Mouse (Mus musculus) heart, embryonic 16.5 days (tissue): ENCODE results near the gene Mamstr. TPM values are rescaled to one million over a fixed set of nuclear protein-coding genes. Genes with fewer than 3 reads are reported as not detected.
"Not testable (repeated sequence)": the region's sequence is repeated elsewhere in the genome, so short reads cannot be mapped to it uniquely, and the experiment has no call there.

Source experiments
- ATAC-seq: fragments of 200-750 bp; cut with Nextera tagmentation; replicated peaks from 2 replicates; pipeline ENCODE4 v1.8.0; 2017; ENCODE audit warnings: moderate number of reproducible peaks; ENCODE audit not compliant: insufficient read depth, low FRiP score; ENCODE audit errors: extremely low read depth
- H3K27ac ChIP-seq: fragments of 300-500 bp; sonication (generic); 2 replicates; pipeline ENCODE4 v1.5.1; 2014; ENCODE audit warnings: mild to moderate bottlenecking, low read length, control low read depth, moderate library complexity
- H3K27me3 ChIP-seq: fragments of 300-500 bp; sonication (generic); 2 replicates; pipeline ENCODE4 v1.6.1; 2014; ENCODE audit warnings: low read length, mixed read lengths; ENCODE audit not compliant: control insufficient read depth, insufficient read depth
- H3K36me3 ChIP-seq: fragments of 300-500 bp; sonication (generic); 2 replicates; pipeline ENCODE4 v1.6.1; 2014; ENCODE audit not compliant: control insufficient read depth, insufficient read depth
- H3K4me1 ChIP-seq: fragments of 300-500 bp; sonication (generic); 2 replicates; pipeline ENCODE4 v1.6.1; 2014; ENCODE audit warnings: low read length, mixed read lengths; ENCODE audit not compliant: control insufficient read depth, insufficient read depth
- H3K4me2 ChIP-seq: fragments of 300-500 bp; sonication (generic); 2 replicates; pipeline ENCODE4 v1.6.1; 2014; ENCODE audit warnings: low read depth, mild to moderate bottlenecking, control low read depth, low read length
- H3K4me3 ChIP-seq: fragments of 300-500 bp; sonication (generic); 2 replicates; pipeline ENCODE4 v1.5.1; 2014; ENCODE audit warnings: mild to moderate bottlenecking, control low read depth, low read length
- H3K9ac ChIP-seq: fragments of 300-500 bp; sonication (generic); 2 replicates; pipeline ENCODE4 v1.6.1; 2014; ENCODE audit warnings: low read length, control low read depth
- H3K9me3 ChIP-seq: fragments of 300-500 bp; sonication (generic); replicated peaks from 2 replicates; pipeline ENCODE4 v1.6.1; 2016; ENCODE audit warnings: low read length; ENCODE audit not compliant: control insufficient read depth
- WGBS: fragments of 180-500 bp; shearing (Covaris S2); extraction: QIAGEN DNeasy Blood & Tissue Kit; methylation state at CpG from one replicate; pipeline ENCODE4 v1.1.7; 2014; 5-methylcytosine and 5-hydroxymethylcytosine counted together
- polyA plus RNA-seq: library from polyadenylated mRNA; unstranded; fragments of >200 nt; fragmentation: Nextera tagmentation; extraction: Ambion mirVana; gene quantifications from 2 replicates; pipeline ENCODE4 v1.2.1, GENCODE M21; 2015

Gene Mamstr
- polyA plus RNA-seq, 1 experiment from 2014 or later, result 9.0 TPM

DNA sequence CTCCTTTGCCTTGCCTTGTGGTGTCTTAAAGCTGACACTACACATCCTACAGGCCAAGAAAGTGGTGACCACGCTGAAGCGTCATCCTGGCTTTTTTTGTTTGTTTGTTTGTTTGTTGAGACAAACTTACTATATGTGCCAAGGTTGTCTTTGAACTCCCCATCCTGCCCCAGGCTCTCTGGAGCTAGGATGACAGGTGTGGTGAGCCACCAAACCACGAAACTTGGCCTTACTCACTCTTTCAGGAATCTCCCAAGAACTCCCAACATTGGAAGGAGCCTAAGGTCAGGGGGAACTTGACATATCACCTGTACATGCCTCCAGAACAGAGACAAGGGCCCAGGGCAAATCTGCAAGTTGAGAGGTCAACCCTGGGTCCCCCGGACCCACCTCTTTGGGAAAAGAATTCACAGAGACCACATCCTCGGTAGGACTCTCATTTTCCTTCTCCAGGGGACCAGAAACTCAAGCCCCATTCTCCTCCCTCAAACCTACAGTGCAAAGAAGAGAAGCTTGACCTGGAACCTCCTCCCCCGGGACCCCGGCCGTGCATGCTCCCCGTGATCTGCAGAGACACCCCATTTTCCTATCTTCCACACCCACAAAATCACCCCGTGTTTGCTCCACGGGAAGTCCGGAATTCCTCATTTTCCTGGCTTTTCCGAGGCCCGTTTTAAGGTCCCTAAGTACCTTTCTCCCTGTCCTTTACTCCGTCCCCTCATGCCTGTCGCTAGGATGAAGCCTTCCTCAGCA, 2.9 kb downstream of the Mamstr start:
- Histone ChIP-seq H3K27me3 (no peaks in the 10 kb centered on the region), H3K9me3 (no peaks in the 10 kb centered on the region), H3K4me2 (peak overlapping the region; percentile 67), H3K4me3 (peak overlapping the region; percentile 48), H3K36me3 (no peaks in the 10 kb centered on the region), H3K9ac (peak overlapping the region; percentile 76), H3K4me1 (peaks cover 42% of the 10 kb centered on the region), H3K27ac (peak overlapping the region; percentile 75)
- no peak for ATAC-seq
- 43% methylated on average over 16 of the region's 16 CpGs for WGBS

DNA sequence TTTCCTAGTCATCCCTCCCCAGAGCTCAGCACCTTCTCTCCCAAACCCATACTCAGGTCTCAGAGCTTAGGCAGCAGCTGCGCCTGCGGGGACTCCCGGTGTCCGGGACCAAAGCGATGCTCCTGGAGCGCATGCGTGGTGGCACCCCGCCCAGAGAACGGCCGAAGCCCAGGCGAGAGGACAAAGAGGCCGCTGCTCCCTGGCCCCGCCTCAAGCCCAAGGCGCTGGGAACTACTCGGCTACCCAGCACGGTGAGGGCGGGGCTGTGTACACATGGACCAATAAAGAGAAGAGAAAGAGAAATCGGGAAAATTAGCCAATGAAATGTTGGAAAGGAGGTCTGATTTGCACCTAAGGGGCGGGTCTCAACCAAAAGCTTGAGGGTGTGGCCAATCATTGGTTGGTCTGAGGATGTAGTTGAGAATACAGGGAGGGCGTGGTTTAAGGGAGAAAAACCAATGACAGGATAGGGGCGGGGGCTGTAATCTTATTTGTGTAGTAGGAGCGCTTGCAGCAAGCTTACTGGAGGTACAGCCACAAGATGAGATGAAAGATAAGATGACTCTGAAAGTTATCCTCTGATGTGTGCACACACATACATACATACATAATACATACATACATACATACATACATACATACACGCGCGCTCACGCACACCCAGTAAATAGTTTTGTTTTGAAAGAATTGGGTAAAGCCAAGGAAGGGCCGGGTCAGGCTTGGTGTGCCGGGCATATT, 3.8 kb downstream of the Mamstr start:
- Histone ChIP-seq H3K9ac (peak overlapping the region; percentile 76), H3K4me2 (peak overlapping the region; percentile 67), H3K4me3 (peak overlapping the region; percentile 48), H3K27me3 (no peaks in the 10 kb centered on the region), H3K4me1 (peaks cover 38% of the 10 kb centered on the region), H3K9me3 (no peaks in the 10 kb centered on the region), H3K36me3 (no peaks in the 10 kb centered on the region), H3K27ac (peak overlapping the region; percentile 75)
- peak; percentile 83 for ATAC-seq
- 12% methylated on average over 28 of the region's 28 CpGs for WGBS

DNA sequence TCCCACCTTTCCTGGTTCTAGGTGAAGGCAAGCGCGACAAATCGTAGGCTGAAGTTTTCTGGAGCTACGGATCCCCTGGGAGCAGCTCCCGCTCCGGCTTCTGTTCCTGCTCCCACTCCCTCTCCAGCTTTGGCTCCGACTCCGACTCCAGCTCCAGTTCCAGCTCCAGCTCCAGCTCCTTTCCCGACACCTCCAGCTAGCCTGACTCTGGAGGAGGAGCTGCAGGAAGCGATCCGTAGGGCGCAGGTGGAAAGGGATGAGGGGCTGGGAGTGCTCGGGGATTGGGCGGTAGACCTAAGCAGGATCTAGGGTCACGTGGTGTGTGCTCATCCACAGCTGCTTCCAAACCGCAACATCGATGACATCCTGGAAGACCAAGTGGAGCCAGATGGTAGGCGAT, 4.4 kb downstream of the Mamstr start:
- peaks cover 38% of the 10 kb centered on the region for H3K4me1 ChIP-seq
- no peak for ATAC-seq

DNA sequence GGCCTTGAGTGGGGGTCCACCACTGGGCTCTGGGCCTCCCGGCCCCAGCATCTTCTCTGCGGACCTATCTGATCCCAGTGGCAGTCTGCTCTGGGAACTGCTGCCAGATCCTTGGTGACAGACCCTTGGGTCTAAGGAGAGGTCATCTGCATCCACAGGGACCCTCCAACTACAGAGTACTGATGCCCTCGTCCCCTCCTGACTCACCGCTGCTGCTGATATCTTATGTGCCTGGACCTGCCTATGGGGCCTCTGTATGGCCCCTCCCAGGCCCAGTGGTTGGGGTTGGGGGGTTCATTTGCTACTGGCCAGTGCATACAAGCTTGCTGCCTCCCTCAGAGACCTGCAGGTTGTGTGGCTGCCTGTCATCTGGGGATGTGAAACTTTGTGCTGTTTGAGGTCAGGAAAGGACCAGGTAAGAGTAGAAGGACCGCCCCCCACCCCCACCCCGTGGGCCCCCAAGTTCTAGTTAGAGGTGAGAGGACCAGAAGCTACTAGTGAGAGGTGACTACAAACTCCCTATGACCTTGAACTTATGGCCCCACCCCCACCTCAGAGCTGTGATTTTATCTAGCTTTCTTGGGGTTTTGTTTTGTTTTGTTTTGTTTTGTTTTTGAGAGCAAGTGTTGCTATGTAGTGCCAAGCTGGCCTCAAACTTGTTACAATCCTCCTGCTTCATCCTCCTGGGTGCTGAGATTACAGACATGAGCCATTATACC, 5.3 kb downstream of the Mamstr start:
- H3K9me3 ChIP-seq, result no peaks in the 10 kb centered on the region
- no peak overlapping the region; the same call in 1 of the 2 replicates for H3K4me2 ChIP-seq
- H3K9ac ChIP-seq, result no peak overlapping the region
- no peak overlapping the region for H3K4me3 ChIP-seq
- no peak for ATAC-seq
- no peaks in the 10 kb centered on the region for H3K27me3 ChIP-seq
- no peak overlapping the region for H3K27ac ChIP-seq
- 68% methylated on average over 6 of the region's 6 CpGs for WGBS
- peaks cover 40% of the 10 kb centered on the region for H3K4me1 ChIP-seq
- no peaks in the 10 kb centered on the region for H3K36me3 ChIP-seq

More for the DNA sequence above, 4.4 kb downstream of the Mamstr start:
- 22% methylated on average over 18 of the region's 18 CpGs for WGBS
- peak overlapping the region; percentile 48 for H3K4me3 ChIP-seq
- H3K9ac ChIP-seq, result peak overlapping the region; percentile 6
- H3K36me3 ChIP-seq, result no peaks in the 10 kb centered on the region
- no peaks in the 10 kb centered on the region for H3K27me3 ChIP-seq
- H3K4me2 ChIP-seq, result peak overlapping the region; percentile 67
- H3K9me3 ChIP-seq, result no peaks in the 10 kb centered on the region
- peak overlapping the region; percentile 75 for H3K27ac ChIP-seq

DNA sequence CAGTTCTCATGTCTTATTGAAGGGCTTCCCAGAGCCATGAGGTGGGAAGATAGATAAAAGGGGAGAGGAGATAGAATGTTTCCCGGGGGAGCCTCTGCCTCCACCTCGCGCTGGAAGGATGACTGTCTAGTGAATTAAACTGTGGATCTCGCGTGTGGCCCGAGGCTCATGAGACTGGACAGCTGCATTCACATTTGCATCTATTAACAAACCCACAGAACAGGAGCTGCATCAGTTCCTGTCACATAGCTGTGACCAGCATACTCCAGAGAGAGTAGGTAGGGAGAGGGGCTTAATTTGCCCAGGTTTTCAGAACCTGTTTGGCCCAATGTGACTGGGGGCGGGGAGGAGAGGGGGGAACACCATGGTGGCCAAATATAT, 5.8 kb downstream of the Mamstr start:
- 81% methylated on average over 7 of the region's 7 CpGs for WGBS
- H3K9me3 ChIP-seq, result no peaks in the 10 kb centered on the region
- no peaks in the 10 kb centered on the region for H3K36me3 ChIP-seq
- no peak overlapping the region for H3K27ac ChIP-seq
- H3K4me1 ChIP-seq, result peaks cover 40% of the 10 kb centered on the region
- H3K4me3 ChIP-seq, result no peak overlapping the region
- H3K27me3 ChIP-seq, result no peaks in the 10 kb centered on the region
- H3K4me2 ChIP-seq, result no peak overlapping the region
- H3K9ac ChIP-seq, result no peak overlapping the region
- no peak for ATAC-seq

DNA sequence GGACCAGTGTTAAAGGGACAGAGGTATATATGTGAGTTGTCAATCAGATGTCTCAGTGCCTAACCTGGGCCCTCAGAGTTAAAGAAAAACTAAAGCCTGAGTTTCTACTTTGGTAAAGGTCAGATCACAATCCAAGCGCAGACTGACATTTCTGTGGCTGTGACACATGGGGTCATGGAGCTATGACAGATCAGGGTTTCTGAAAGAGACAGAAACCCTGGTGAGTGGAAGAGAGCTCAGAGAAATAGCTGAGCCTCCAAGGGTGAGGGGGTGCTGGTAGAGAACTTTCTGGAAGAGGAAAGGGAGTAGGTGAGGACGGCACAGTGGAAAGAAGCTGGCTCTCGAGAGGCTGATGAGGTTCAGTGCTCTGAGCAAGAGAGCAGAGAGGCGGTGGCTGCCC, 6.9 kb downstream of the Mamstr start:
- 86% methylated on average over 4 of the region's 4 CpGs for WGBS
- Histone ChIP-seq H3K27ac (no peak overlapping the region), H3K9me3 (no peaks in the 10 kb centered on the region), H3K4me1 (peaks cover 29% of the 10 kb centered on the region), H3K4me3 (no peak overlapping the region), H3K27me3 (no peaks in the 10 kb centered on the region), H3K4me2 (no peak overlapping the region), H3K9ac (no peak overlapping the region), H3K36me3 (no peaks in the 10 kb centered on the region)
- ATAC-seq, result no peak

DNA sequence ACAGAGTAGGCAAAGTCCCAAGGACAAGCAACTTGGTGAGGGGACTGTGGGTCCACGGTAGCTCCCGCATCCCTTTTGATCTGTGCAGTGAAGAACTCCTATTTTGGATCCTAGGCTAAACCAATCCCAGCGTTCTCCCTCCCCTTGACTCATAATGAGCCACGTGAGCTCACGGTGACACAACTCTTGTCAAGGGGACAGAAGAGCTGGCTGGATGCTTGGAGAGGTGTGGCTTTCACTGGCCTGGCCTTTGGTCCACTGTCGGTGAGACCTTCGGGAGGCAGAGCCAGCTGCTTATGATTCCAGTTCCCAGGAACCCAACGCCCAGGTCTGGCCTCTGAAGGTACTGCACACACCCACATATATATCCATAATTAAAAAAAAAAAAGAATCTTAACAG, 9.6 kb downstream of the Mamstr start:
- H3K9ac ChIP-seq, result no peak overlapping the region; the same call in 1 of the 2 replicates
- peaks cover 15% of the 10 kb centered on the region for H3K4me1 ChIP-seq
- no peak overlapping the region; the same call in 1 of the 2 replicates for H3K4me3 ChIP-seq
- ATAC-seq, result peak; percentile 71
- H3K27me3 ChIP-seq, result no peaks in the 10 kb centered on the region
- H3K4me2 ChIP-seq, result peak overlapping the region; percentile 44
- no peaks in the 10 kb centered on the region for H3K36me3 ChIP-seq
- H3K9me3 ChIP-seq, result no peaks in the 10 kb centered on the region
- peak overlapping the region; percentile 96 for H3K27ac ChIP-seq
- 42% methylated on average over 8 of the region's 8 CpGs for WGBS

DNA sequence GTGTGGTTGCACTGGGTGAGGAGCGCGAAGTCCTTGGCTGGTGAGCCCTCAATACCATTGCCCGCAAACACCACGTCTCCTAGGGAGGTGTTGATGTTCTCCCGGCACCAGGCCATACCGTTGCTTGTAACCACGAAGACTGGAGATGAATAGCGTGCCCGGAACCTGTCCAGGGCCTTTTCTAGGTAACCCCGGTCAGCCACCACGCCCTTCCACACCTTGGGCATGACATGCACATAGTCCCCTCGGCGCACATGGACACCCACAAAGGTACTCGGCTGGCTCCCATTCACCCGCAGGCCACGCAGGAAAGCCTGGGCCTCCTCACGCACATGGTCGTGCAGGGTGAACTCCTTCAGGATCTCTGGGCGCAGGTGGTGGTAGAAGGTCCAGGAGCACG, 10.7 kb downstream of the Mamstr start:
- not testable (repeated sequence) for ATAC-seq, H3K4me3 ChIP-seq, H3K9ac ChIP-seq, H3K9me3 ChIP-seq, H3K4me2 ChIP-seq, H3K36me3 ChIP-seq, H3K27ac ChIP-seq, H3K27me3 ChIP-seq
- H3K4me1 ChIP-seq, result peaks cover 13% of the 10 kb centered on the region
- 94% methylated on average over 19 of the region's 20 CpGs for WGBS
